Mouse (Mus musculus) retina, postnatal 7 days (tissue): ENCODE data around the gene Acacb.

Source experiments
- DNase-seq: peaks from one replicate; pipeline ENCODE4 v3.0.0-alpha.2; 2012; ENCODE audit warnings: low read depth, low spot score

Gene Acacb

GRCm38 (mm10) chr5:114175596-114176171 lies 29.3 kb downstream of the Acacb start:
- DNase-seq, result peak; percentile 65

- no peak for DNase-seq
These were observed 30.4 kb downstream of the Acacb start for GRCm38 (mm10) chr5:114176548-114177400.

GRCm38 (mm10) chr5:114177966-114178719 lies 31.8 kb downstream of the Acacb start:
- DNase-seq, result no peak

- DNase-seq, result no peak
These were observed 33.2 kb downstream of the Acacb start for GRCm38 (mm10) chr5:114179541-114179940.

GRCm38 (mm10) chr5:114183493-114183892 lies 37.2 kb downstream of the Acacb start:
- no peak for DNase-seq

GRCm38 (mm10) chr5:114187108-114187507 lies 40.8 kb downstream of the Acacb start:
- no peak for DNase-seq

- no peak for DNase-seq
These were observed 42.6 kb downstream of the Acacb start for GRCm38 (mm10) chr5:114188900-114189464.

- no peak for DNase-seq
These were observed 47.8 kb downstream of the Acacb start for GRCm38 (mm10) chr5:114194161-114194560.

- no peak for DNase-seq
These were observed 52.9 kb downstream of the Acacb start for GRCm38 (mm10) chr5:114199116-114199777.

GRCm38 (mm10) chr5:114206158-114206557 lies 59.8 kb downstream of the Acacb start:
- no peak for DNase-seq

GRCm38 (mm10) chr5:114213183-114213582 lies 66.8 kb downstream of the Acacb start:
- DNase-seq, result no peak

GRCm38 (mm10) chr5:114218771-114219170 lies 72.4 kb downstream of the Acacb start:
- no peak for DNase-seq

GRCm38 (mm10) chr5:114226051-114226450 lies 79.7 kb downstream of the Acacb start:
- DNase-seq, result no peak

GRCm38 (mm10) chr5:114228901-114229300 lies 82.6 kb downstream of the Acacb start:
- DNase-seq, result no peak

GRCm38 (mm10) chr5:114238924-114239323 lies 92.6 kb downstream of the Acacb start:
- DNase-seq, result no peak

- no peak for DNase-seq
These were observed 93.4 kb downstream of the Acacb start for GRCm38 (mm10) chr5:114239737-114240136.

GRCm38 (mm10) chr5:114246465-114246864 lies 100.1 kb downstream of the Acacb start:
- DNase-seq, result no peak

GRCm38 (mm10) chr5:114248174-114248589 lies 101.8 kb downstream of the Acacb start:
- DNase-seq, result peak; percentile 77

GRCm38 (mm10) chr5:114259495-114259894 lies 113.2 kb downstream of the Acacb start:
- DNase-seq, result no peak

GRCm38 (mm10) chr5:114261494-114261893 lies 115.2 kb downstream of the Acacb start:
- DNase-seq, result no peak

- DNase-seq, result peak; percentile 51
These were observed 117.7 kb downstream of the Acacb start for GRCm38 (mm10) chr5:114264030-114264459.
